Mouse (Mus musculus): ENCODE data around the gene Sprn.
A peak's percentile ranks its signal among the peaks of the same experiment; 100 is the strongest.
"Not testable (repeated sequence)": the region's sequence is repeated elsewhere in the genome, so short reads cannot be mapped to it uniquely, and the experiment has no call there.

Gene Sprn

GRCm38 (mm10) chr7:140144550-140144949 is 10.1 kb downstream of the Sprn start:
- no peak for DNase-seq (ENCODE audit: low read depth, low spot score)

GRCm38 (mm10) chr7:140141350-140141749 is 13.3 kb downstream of the Sprn start:
- peak; percentile 87 for DNase-seq (ENCODE audit: low read depth, low spot score)

- DNase-seq (ENCODE audit: low read depth, low spot score) = no peak
Observed at GRCm38 (mm10) chr7:140138021-140138310, 16.7 kb downstream of the Sprn start.

- peak; percentile 97 for DNase-seq (ENCODE audit: low read depth, low spot score)
Observed at GRCm38 (mm10) chr7:140137135-140138020, 17.3 kb downstream of the Sprn start, which contains the start of gene Mtg1. TSS of gene Mtg1 (plus strand) at chr7:140137564.

- no peak for DNase-seq (ENCODE audit: low read depth, low spot score)
Observed at GRCm38 (mm10) chr7:140135106-140135770, 19.4 kb downstream of the Sprn start.

- not testable (repeated sequence) for DNase-seq (ENCODE audit: low read depth, low spot score)
Observed at GRCm38 (mm10) chr7:140134033-140134432, 20.6 kb downstream of the Sprn start.

GRCm38 (mm10) chr7:140132184-140132583 is 22.5 kb downstream of the Sprn start:
- not testable (repeated sequence) for DNase-seq (ENCODE audit: low read depth, low spot score)

- DNase-seq (ENCODE audit: low read depth, low spot score) = no peak
Observed at GRCm38 (mm10) chr7:140127911-140128310, 26.8 kb downstream of the Sprn start.

GRCm38 (mm10) chr7:140126934-140127333 is 27.7 kb downstream of the Sprn start:
- no peak for DNase-seq (ENCODE audit: low read depth, low spot score)

GRCm38 (mm10) chr7:140126022-140126350 is 28.7 kb downstream of the Sprn start:
- no peak for DNase-seq (ENCODE audit: low read depth, low spot score)

- DNase-seq (ENCODE audit: low read depth, low spot score) = peak; percentile 93
Observed at GRCm38 (mm10) chr7:140125278-140126021, 29.2 kb downstream of the Sprn start.

GRCm38 (mm10) chr7:140124382-140124781 is 30.3 kb downstream of the Sprn start:
- no peak for DNase-seq (ENCODE audit: low read depth, low spot score)

- no peak for DNase-seq (ENCODE audit: low read depth, low spot score)
Observed at GRCm38 (mm10) chr7:140122765-140123164, 31.9 kb downstream of the Sprn start.

GRCm38 (mm10) chr7:140121338-140121910 is 33.3 kb downstream of the Sprn start:
- no peak for DNase-seq (ENCODE audit: low read depth, low spot score)

GRCm38 (mm10) chr7:140120484-140120883 is 34.2 kb downstream of the Sprn start:
- DNase-seq (ENCODE audit: low read depth, low spot score) = no peak

GRCm38 (mm10) chr7:140116329-140117054 is 38.2 kb downstream of the Sprn start, which contains the start of gene Echs1:
TSS of gene Echs1 (minus strand) at chr7:140116476.
- peak; percentile 92 for DNase-seq (ENCODE audit: low read depth, low spot score)

GRCm38 (mm10) chr7:140115583-140116328 is 38.9 kb downstream of the Sprn start, which contains the start of gene Paox:
TSS of gene Paox (plus strand) at chr7:140115799.
- DNase-seq (ENCODE audit: low read depth, low spot score) = peak; percentile 20

- DNase-seq (ENCODE audit: low read depth, low spot score) = no peak
Observed at GRCm38 (mm10) chr7:140111943-140112342, 42.7 kb downstream of the Sprn start.

- DNase-seq (ENCODE audit: low read depth, low spot score) = no peak
Observed at GRCm38 (mm10) chr7:140104009-140104408, 50.7 kb downstream of the Sprn start.

All from CD4-positive, CD25-positive, alpha-beta regulatory T cell, adult 2 months (primary cell).